Mouse (Mus musculus) ES-Bruce4 (cell line): ENCODE data around the gene Zmym6.

Source experiments
- CTCF ChIP-seq: IDR thresholded peaks from one replicate; pipeline ENCODE4 v1.8.1; 2011; ENCODE audit warnings: low read depth, low read length
- EP300 ChIP-seq: IDR thresholded peaks from 2 replicates; pipeline ENCODE4 v1.6.1; 2011; ENCODE audit warnings: low read depth, low read length; ENCODE audit not compliant: insufficient read depth

- TF ChIP-seq CTCF = no peak
- no peak for TF ChIP-seq EP300
These were observed 57.5 kb downstream of the Zmym6 start for GRCm38 (mm10) chr4:127134687-127135086.
